Mouse (Mus musculus) bone marrow macrophage, adult 2 months (primary cell): Measurements from ENCODE around the gene Hist3h2a.
A peak's percentile ranks its signal among the peaks of the same experiment; 100 is the strongest.

ENCODE experiments used
- CTCF ChIP-seq: IDR thresholded peaks from 2 replicates; pipeline ENCODE4 v1.5.1; 2012; ENCODE audit warnings: low read depth, mild to moderate bottlenecking, low read length, moderate library complexity
- POLR2A ChIP-seq: IDR thresholded peaks from 2 replicates; pipeline ENCODE4 v1.6.1; 2012; ENCODE audit warnings: mild to moderate bottlenecking, low read depth, low read length, borderline replicate concordance

GRCm38 (mm10) chr11:58927790-58928651 is 26.5 kb upstream of the Hist3h2a start:
- TF ChIP-seq POLR2A: no peak
- peak; percentile 97 for TF ChIP-seq CTCF
